Mouse (Mus musculus): ENCODE data around the gene Man1a2.

DNA sequence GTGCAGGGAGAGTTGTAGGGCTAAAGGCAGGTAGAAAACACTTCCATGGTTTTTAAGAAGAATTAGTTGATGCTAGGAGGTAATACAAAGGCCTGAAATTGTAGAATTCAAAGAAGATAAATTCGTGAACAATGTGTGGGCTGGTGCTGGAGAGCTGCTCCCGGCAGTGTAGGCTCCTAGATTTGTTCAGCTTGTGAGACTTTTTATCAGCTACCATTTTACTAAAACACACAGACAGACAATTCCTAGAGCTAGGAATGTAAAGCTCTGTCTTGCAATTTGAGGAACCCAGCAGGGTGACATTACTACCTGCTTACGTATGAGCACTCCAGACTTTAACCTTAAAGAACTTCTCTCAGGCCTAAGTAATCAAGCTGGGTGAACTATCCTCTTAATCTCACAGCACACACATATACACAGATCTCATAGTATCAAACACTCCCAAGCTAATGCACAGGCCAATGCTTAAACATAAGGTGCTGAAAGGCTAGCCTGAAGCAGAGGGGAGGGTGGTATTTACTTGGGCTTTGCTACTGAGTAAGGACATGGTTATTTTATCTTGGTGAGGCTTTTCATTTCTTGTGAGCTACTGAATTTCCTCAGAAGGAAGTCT is 112.6 kb downstream of the Man1a2 start:
- no peak for TF ChIP-seq CTCF (IDR thresholded peaks at IDR 0.05; ENCODE audit: insufficient read depth, low read depth, low read length)
- TF ChIP-seq POLR2A (IDR thresholded peaks at IDR 0.05; ENCODE audit: insufficient read depth, low read depth, low read length) = no peak

Data from olfactory bulb, adult 2 months (tissue).